Mouse (Mus musculus) liver, adult 2 months (tissue): ENCODE data around the gene Cd3g. TPM values are rescaled to one million over a fixed set of nuclear protein-coding genes. Genes with fewer than 3 reads are reported as not detected.
A peak's percentile ranks its signal among the peaks of the same experiment; 100 is the strongest.

Source experiments
- DNase-seq: peaks from one replicate; pipeline ENCODE4 v3.0.0-alpha.2; 2011; ENCODE audit warnings: low read depth, low spot score; ENCODE audit errors: extremely low read depth
- H3K27ac ChIP-seq: fragments of 200-500 bp; replicated peaks from 2 replicates; pipeline ENCODE4 v1.5.1; 2012; ENCODE audit warnings: low read depth, mild to moderate bottlenecking, control low read depth, inconsistent platforms, low read length; ENCODE audit not compliant: insufficient read depth
- H3K27me3 ChIP-seq: fragments of 200-500 bp; 2 replicates; pipeline ENCODE4 v1.6.1; 2012; ENCODE audit warnings: mild to moderate bottlenecking, moderate library complexity, low read length, inconsistent platforms; ENCODE audit not compliant: control insufficient read depth, insufficient read depth
- H3K36me3 ChIP-seq: fragments of 200-500 bp; 2 replicates; pipeline ENCODE4 v1.6.1; 2012; ENCODE audit warnings: low read length, inconsistent platforms; ENCODE audit not compliant: control insufficient read depth, insufficient read depth
- H3K4me1 ChIP-seq: fragments of 200-500 bp; 2 replicates; pipeline ENCODE4 v1.6.1; 2011; ENCODE audit warnings: low read length; ENCODE audit not compliant: control insufficient read depth, insufficient read depth
- H3K4me3 ChIP-seq: fragments of 200-500 bp; 2 replicates; pipeline ENCODE4 v1.5.1; 2011; ENCODE audit warnings: low read depth, mild to moderate bottlenecking, control low read depth, low read length, moderate library complexity; ENCODE audit not compliant: insufficient read depth
- H3K79me2 ChIP-seq: fragments of 200-500 bp; 2 replicates; pipeline ENCODE4 v1.6.1; 2012; ENCODE audit warnings: inconsistent platforms, mild to moderate bottlenecking, low read length, moderate library complexity; ENCODE audit not compliant: control insufficient read depth, insufficient read depth
- H3K9ac ChIP-seq: fragments of 200-500 bp; 2 replicates; pipeline ENCODE4 v1.6.1; 2012; ENCODE audit warnings: low read depth, mild to moderate bottlenecking, control low read depth, inconsistent platforms, low read length
- CTCF ChIP-seq: fragments of 200-500 bp; IDR thresholded peaks from 2 replicates; pipeline ENCODE4 v1.5.1; 2011; ENCODE audit warnings: low read depth, low read length, control low read depth
- POLR2A ChIP-seq: fragments of 200-500 bp; IDR thresholded peaks from 2 replicates; pipeline ENCODE4 v1.6.1; 2011; ENCODE audit warnings: low read length, control low read depth; ENCODE audit not compliant: insufficient read depth; ENCODE audit errors: extremely low read depth
- WGBS: fragments of 180-500 bp; shearing (Covaris S2); methylation state at CpG from one replicate; pipeline ENCODE4 v1.1.7; 2018; 5-methylcytosine and 5-hydroxymethylcytosine counted together
- polyA plus RNA-seq: library from polyadenylated mRNA; depleted of rRNA; stranded (reverse); fragments of >200 nt; gene quantifications from 2 replicates; pipeline ENCODE4 v1.2.3, GENCODE M21; 2012
- total RNA-seq: library from RNA; depleted of rRNA; stranded (reverse); fragments of >200 nt; gene quantifications from 2 replicates; pipeline ENCODE4 v1.2.3, GENCODE M21; 2014

Cd3g gene
- total and polyA plus RNA-seq, 2 experiments, result 0.38 to 1.6 TPM

- TF ChIP-seq CTCF (no peak), POLR2A (no peak)
- H3K79me2 ChIP-seq, result no peaks in the 10 kb centered on the region
- H3K27me3 ChIP-seq, result no peaks in the 10 kb centered on the region
- DNase-seq, result no peak
- H3K9ac ChIP-seq, result no peak overlapping the region
- no peaks in the 10 kb centered on the region for H3K4me1 ChIP-seq
- no peak overlapping the region for H3K4me3 ChIP-seq
- H3K36me3 ChIP-seq, result no peaks in the 10 kb centered on the region
- 69% methylated on average over 4 of the region's 4 CpGs for WGBS
- no peak overlapping the region for H3K27ac ChIP-seq
Measured at GRCm38 (mm10) chr9:44994962-44995361, 14.7 kb upstream of the Cd3g start.

DNA sequence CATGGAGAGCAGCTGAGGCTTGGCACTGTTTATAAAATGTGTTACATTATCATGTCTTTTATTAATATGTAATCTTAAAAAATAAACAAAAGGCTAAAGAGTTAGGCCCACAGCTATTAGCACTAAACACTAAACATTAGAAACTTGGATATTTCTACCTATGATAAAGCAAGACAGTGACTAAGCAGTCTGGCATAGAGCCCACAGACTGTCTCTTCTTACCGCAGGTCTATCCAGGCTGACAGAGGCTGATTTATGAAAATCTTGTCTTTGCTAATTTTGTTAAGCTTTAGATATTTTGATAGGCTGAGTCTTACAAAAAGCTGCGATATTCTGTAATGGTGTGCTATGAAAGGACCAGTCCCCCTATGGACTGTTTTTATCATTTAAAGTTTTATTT lies 13.0 kb upstream of the Cd3g start:
- Histone ChIP-seq H3K79me2 (no peaks in the 10 kb centered on the region), H3K36me3 (no peaks in the 10 kb centered on the region), H3K4me1 (no peaks in the 10 kb centered on the region), H3K9ac (no peak overlapping the region), H3K27ac (no peak overlapping the region), H3K27me3 (no peaks in the 10 kb centered on the region), H3K4me3 (no peak overlapping the region)
- DNase-seq, result no peak
- TF ChIP-seq POLR2A, result no peak
- TF ChIP-seq CTCF, result no peak
- WGBS, result 83% methylated on average over 2 of the region's 2 CpGs

DNA sequence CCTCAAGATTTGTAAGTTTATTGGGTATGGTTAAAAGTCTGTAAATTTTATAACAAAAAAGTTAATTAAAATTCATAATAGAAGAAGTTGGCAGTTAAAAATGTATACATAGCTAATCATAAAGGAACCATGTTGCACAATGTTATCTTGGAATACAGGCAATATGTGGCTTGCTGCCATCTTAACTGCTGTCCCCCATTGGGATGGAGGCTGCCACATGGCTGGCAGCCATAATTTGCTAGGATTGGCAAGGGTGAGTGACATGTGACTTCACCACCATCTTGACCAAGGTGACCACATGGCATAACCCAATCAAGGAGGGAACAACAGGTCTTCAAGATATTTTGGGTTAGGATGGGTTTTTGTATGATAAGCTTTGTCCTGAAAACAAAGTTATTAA lies 12.0 kb upstream of the Cd3g start:
- Histone ChIP-seq H3K9ac (no peak overlapping the region), H3K27ac (no peak overlapping the region), H3K27me3 (no peaks in the 10 kb centered on the region), H3K4me3 (no peak overlapping the region), H3K36me3 (no peaks in the 10 kb centered on the region), H3K79me2 (no peaks in the 10 kb centered on the region), H3K4me1 (no peaks in the 10 kb centered on the region)
- TF ChIP-seq CTCF (no peak), POLR2A (no peak)
- no peak for DNase-seq

DNA sequence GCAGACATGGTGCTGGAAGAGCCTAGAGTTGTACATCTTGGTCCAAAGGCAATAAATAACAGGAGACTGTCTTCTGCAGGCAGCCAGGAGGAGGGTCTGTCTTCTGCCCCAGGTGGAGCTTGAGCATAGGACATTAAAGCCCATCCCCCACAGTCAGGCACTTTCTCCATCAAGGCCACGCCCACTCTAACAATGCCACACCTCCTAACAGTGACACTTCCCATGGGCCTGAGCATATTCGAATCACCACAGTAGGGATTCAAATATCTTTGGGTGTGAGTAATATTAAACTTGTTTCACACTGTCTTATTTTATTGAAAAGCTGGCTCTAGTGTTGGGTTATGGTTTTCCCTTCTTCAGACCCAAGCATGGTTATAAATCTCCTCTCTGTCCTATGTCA lies 11.6 kb upstream of the Cd3g start:
- no peaks in the 10 kb centered on the region for H3K4me1 ChIP-seq
- H3K4me3 ChIP-seq, result no peak overlapping the region
- H3K27ac ChIP-seq, result no peak overlapping the region
- H3K79me2 ChIP-seq, result no peaks in the 10 kb centered on the region
- TF ChIP-seq CTCF, result no peak
- no peak for TF ChIP-seq POLR2A
- DNase-seq, result no peak
- no peak overlapping the region for H3K9ac ChIP-seq
- H3K27me3 ChIP-seq, result no peaks in the 10 kb centered on the region
- WGBS, result 74% methylated on average over 2 of the region's 2 CpGs
- no peaks in the 10 kb centered on the region for H3K36me3 ChIP-seq

DNA sequence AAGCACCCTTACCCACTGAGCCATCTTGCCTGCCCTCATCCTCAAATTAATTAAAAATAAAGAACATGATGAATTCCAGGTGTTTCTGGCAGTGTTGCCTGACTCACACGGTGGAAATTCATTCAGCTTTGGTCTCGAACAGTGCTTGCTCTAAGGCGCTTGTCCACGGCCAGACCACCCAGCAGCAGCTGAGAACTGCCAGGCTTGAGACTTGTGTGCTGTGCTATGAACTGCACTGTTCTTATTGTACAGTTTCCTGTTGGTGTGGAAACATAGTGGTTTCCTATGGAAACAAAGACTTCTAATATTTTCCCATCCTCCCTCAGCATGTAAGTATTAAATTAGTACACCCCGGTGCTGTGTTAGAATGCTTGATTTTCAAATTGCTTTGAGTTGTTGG lies 6.7 kb upstream of the Cd3g start:
- Histone ChIP-seq H3K4me3 (no peak overlapping the region), H3K36me3 (no peaks in the 10 kb centered on the region), H3K27ac (no peak overlapping the region), H3K9ac (no peak overlapping the region), H3K79me2 (no peaks in the 10 kb centered on the region), H3K4me1 (no peaks in the 10 kb centered on the region), H3K27me3 (no peaks in the 10 kb centered on the region)
- DNase-seq, result no peak
- TF ChIP-seq CTCF, result no peak
- no peak for TF ChIP-seq POLR2A
- 77% methylated on average over 5 of the region's 5 CpGs for WGBS

GRCm38 (mm10) chr9:44986242-44986781 lies 6.1 kb upstream of the Cd3g start:
- Histone ChIP-seq H3K9ac (no peak overlapping the region), H3K27me3 (no peaks in the 10 kb centered on the region), H3K4me1 (no peaks in the 10 kb centered on the region), H3K79me2 (no peaks in the 10 kb centered on the region), H3K4me3 (peak overlapping the region; percentile 0), H3K36me3 (no peaks in the 10 kb centered on the region), H3K27ac (no peak overlapping the region)
- 60% methylated on average over 14 of the region's 14 CpGs for WGBS
- DNase-seq, result peak; percentile 21
- no peak for TF ChIP-seq POLR2A
- TF ChIP-seq CTCF, result no peak
